Mouse (Mus musculus): Measurements from ENCODE around the gene Efcab11.

Gene Efcab11

GRCm38 (mm10) chr12:99795921-99796320 is 88.3 kb downstream of the Efcab11 start:
- no peak for DNase-seq

GRCm38 (mm10) chr12:99794792-99795620 is 89.2 kb downstream of the Efcab11 start:
- DNase-seq: no peak

- no peak for DNase-seq
Observed at GRCm38 (mm10) chr12:99794158-99794515, 90.1 kb downstream of the Efcab11 start.

- DNase-seq: no peak
Observed at GRCm38 (mm10) chr12:99793465-99794157, 90.6 kb downstream of the Efcab11 start.

GRCm38 (mm10) chr12:99789283-99789960 is 94.8 kb downstream of the Efcab11 start:
- no peak for DNase-seq

GRCm38 (mm10) chr12:99781774-99782173 is 102.5 kb downstream of the Efcab11 start:
- DNase-seq: no peak

GRCm38 (mm10) chr12:99780396-99780795 is 103.8 kb downstream of the Efcab11 start:
- no peak for DNase-seq

GRCm38 (mm10) chr12:99779908-99780307 is 104.3 kb downstream of the Efcab11 start:
- no peak for DNase-seq

GRCm38 (mm10) chr12:99776497-99777139 is 107.6 kb downstream of the Efcab11 start:
- DNase-seq: no peak

- DNase-seq: no peak
Observed at GRCm38 (mm10) chr12:99774864-99775263, 109.4 kb downstream of the Efcab11 start.

GRCm38 (mm10) chr12:99773636-99774193 is 110.5 kb downstream of the Efcab11 start:
- DNase-seq: no peak

- DNase-seq: no peak
Observed at GRCm38 (mm10) chr12:99771018-99771417, 113.2 kb downstream of the Efcab11 start.

- DNase-seq: no peak
Observed at GRCm38 (mm10) chr12:99769626-99770025, 114.6 kb downstream of the Efcab11 start.

GRCm38 (mm10) chr12:99767691-99768090 is 116.5 kb downstream of the Efcab11 start:
- no peak for DNase-seq

- DNase-seq: no peak
Observed at GRCm38 (mm10) chr12:99765979-99766378, 118.3 kb downstream of the Efcab11 start.

GRCm38 (mm10) chr12:99764053-99764452 is 120.2 kb downstream of the Efcab11 start:
- no peak for DNase-seq

- no peak for DNase-seq
Observed at GRCm38 (mm10) chr12:99757754-99758526, 126.3 kb downstream of the Efcab11 start.

- DNase-seq: no peak
Observed at GRCm38 (mm10) chr12:99756914-99757687, 127.1 kb downstream of the Efcab11 start.

GRCm38 (mm10) chr12:99756213-99756612 is 128.0 kb downstream of the Efcab11 start:
- DNase-seq: no peak

- DNase-seq: no peak
Observed at GRCm38 (mm10) chr12:99752986-99753385, 131.3 kb downstream of the Efcab11 start.

- no peak for DNase-seq
Observed at GRCm38 (mm10) chr12:99749391-99749790, 134.8 kb downstream of the Efcab11 start.

Data from thymus, adult 18-20 months (tissue).